Mouse (Mus musculus) thymus, postnatal 36 days (tissue): Measurements from ENCODE around the gene Cd6.

Experiments
- DNase-seq, 2 experiments: peaks; one replicate each; pipeline ENCODE4 v3.0.0; 2022; ENCODE audit warnings: mixed read lengths in 2 of 2

The Cd6 gene

DNA sequence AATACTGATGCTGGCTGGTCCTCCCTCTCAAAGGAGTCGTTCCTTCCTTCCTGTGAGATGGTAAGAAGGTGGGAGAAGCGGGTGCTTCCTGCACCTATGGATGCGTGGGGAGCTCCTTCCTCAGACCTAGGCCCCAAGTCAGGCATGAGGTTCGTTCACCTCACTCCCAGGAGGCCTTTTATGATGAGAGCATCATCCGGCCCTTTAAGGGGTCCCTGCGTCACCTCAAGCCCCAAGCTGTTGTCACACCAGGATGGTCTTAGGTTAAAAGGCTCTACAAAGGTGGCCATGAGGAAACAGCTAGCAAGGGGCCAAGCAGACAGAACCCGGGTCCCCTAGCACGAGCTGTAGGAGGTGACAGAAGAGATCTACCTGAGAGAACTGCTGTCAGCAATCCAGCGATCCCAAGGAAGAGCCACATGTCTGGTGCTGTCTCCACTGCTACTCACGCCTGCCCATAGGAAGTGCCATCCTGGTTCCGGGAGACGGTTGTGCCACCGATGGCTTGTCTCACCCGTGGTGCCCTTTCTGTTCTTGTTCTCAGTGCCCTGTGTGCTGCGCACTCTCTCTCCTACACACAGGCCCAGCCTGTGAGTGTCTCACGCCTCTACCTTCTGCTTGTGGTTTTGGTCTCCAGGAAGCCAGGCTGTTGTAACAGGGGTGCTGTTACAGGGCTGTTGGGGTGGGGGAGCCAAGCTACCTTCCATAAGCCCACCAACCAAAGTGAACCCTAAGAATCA, at the start of gene Cd6:
Cd6 (minus strand) TSS at position 623 of the 740 bp plus-strand sequence.
- DNase-seq = peak; percentile 76 to 83

GRCm38 (mm10) chr19:10878201-10878837, 48.5 kb upstream of the Cd6 start:
- DNase-seq = no peak

DNA sequence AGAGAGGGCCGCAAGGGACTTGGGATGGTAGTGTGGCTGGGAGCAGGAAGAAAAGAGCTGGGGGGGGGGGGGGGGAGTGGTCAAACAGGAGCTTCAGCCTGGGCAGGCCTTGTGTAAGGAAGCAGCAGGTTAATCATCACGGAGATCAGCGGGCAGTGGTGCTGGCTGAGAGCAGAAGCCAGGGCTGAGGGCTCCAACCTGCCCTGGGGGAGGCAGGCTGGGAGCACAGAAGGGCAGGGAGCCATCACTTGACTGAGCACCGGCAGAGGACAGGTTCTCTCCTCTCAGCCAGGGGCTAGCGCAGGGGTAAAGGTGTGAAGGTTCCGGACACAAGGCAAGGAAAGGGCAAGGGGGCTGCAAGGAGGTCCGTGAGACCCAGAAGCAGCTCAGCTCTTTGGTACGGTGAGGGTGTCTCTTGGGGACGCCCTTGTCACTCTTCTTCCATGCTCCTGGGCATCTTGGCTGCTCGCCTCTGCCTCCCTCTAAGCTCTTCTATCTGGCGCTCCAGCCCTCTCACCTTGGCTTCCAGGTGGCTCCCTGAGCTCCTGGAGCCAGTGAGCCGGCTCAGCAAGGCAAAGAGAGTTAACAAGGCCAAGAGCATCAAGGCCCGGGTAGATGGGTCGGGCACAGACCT, 41.6 kb upstream of the Cd6 start:
- no peak for DNase-seq

GRCm38 (mm10) chr19:10870676-10871075, 40.8 kb upstream of the Cd6 start:
- no peak for DNase-seq

DNA sequence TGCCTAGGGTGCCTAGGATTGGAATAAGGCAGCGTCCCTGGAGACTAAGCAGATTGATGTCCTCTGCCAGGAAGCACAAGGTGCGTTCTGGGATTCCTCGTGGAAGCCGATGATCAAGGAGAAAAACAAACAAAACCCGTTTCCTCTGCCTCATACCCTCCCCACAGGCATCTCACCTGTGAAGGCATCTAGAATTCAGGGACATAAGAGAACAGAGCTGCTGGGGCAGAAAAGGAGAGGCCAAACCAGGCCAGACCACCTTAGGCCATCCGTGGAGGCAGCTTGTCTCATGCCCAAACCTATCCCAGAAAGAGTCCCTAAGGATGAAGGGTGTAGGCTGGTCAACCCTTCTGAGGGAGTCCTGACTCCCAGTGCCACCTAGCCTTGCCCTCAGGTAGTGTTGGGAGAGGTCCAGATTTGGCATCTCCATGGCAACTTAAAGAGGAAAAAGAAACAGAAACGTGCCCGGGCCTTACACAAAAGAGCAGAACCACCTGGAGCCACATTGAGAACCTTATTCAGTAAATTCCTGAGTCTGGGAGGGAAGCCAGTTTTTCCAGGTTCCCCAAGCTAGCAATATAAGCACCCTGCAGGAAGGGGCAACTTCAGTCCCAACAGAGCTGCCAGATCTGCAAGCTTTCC, 40.1 kb upstream of the Cd6 start, which contains the start of gene Tmem132a:
Tmem132a (minus strand) TSS at position 55 of the 642 bp plus-strand sequence.
- no peak for DNase-seq

DNA sequence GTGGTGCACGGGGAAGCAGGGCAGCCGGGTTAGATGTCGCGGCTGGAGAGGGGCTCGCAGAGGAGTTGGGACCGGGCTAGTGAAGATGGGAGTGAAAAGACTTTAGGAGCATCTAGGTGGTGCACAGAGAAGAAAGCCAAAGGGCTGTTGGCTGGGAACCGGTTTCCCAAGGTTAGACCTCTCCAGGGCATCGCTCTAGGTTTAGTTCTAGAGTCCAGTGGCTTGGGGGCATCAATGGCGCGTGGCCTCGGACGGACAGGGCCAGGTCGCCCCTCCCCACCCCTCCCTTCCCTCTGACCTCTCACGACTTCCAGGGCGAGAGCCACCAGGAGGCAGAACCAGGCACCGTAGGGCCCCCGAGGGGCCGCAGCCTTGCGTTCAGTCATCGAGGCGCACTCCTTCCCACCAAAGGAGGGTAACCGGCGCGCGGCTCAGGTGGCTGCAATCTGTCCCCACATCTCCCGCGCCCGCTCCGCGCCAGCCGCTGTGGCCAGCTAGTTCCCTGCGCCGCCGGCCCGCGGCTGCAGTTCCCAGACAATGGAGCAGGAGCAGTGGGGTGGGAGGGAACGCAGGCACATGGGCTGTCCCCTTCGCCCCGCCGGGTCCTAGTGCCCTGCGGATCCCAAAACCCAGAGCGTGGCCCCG, 39.5 kb upstream of the Cd6 start:
- DNase-seq = peak; percentile 32 to 36

GRCm38 (mm10) chr19:10868623-10869141, 38.8 kb upstream of the Cd6 start:
- no peak for DNase-seq

DNA sequence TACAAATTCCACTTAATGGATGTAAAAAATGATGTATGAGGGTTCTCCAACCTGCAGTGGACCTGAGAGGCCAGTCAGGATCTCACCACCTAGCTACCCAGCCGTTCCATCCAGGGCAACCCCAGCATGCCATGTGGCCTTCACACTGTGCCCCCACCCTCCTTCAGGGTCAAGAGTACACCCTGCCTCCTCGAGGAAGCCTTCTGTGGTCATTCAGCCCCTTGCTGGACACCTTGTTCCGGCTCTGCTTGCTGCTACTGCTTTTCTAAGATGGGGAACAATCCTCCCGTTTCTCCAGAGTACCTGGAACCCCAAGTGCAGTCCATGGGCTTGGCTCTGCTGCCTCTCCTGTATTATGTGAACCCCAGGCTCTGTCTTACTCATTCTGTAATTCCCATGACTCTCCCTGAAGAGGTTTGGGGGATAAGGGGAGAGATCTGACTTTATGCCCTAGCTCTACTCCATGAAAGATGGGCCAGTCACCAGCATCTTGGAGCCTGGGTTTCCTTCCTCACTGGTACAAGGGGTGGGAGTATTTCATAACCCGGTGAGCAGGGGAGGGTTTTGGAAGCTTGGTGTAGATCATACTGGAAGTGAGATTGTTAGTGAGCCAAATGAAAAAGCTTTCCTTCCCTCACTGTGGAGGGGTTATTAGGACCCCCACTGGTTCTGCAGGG, 38.2 kb upstream of the Cd6 start:
- DNase-seq = no peak

DNA sequence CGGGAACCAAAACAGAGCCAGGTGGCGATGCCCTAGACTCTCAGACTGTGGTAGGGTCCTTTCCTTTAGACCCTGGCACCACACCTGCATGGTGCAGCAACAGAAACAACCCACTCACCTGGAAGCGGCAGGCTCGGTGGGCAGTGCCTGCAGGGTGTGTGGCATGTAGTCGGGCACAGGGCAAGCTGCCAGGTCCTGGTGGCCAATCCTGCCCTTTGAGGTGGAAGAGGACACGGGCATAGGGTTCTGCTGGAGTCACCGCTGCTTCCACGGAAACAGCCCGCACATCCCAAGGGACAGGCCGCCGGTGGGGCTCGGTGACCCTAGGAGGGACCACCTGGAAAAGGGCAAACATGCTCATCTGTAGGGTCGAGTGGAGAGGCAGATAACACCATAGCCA, 36.5 kb upstream of the Cd6 start:
- no peak for DNase-seq

GRCm38 (mm10) chr19:10860072-10860497, 30.2 kb upstream of the Cd6 start:
- no peak for DNase-seq

DNA sequence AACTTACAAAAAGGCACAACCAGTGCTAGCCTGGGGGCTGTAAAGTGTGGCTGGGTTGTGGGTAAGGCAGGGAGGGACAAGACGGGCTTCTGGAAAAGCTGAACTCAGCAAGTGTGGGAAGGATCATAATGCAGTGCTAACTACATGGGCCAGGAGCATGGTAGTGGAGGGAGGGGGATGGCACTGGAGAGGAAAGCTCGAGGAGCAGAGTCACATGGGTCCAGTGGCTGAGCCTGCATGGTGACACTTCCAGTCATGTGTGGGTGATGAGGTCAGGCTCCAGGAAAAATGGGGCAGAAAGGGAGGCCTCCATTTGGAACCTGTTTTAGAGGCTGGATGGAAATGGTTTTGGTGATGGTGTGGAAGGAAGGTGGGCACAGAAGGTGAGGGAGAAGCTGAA, 26.7 kb upstream of the Cd6 start:
- no peak for DNase-seq

DNA sequence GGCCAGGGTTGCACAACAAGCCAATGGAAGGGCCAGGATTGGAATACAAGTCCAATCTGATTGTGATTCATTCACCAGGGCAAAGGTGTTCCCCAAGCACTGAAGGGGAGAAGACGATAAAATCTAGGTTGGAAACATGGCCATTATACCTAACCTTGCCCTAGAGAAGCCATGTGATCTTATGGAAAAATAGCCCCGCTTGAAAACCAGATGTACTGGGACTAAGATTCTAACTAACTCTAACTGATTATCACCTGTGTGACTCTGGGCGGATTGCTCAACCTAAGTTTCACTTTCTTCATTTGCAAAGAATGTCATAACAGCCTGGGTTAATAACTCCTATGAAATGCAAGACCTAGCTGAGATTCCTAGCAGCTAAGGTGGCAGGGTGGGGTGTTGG, 25.6 kb upstream of the Cd6 start:
- DNase-seq = no peak

DNA sequence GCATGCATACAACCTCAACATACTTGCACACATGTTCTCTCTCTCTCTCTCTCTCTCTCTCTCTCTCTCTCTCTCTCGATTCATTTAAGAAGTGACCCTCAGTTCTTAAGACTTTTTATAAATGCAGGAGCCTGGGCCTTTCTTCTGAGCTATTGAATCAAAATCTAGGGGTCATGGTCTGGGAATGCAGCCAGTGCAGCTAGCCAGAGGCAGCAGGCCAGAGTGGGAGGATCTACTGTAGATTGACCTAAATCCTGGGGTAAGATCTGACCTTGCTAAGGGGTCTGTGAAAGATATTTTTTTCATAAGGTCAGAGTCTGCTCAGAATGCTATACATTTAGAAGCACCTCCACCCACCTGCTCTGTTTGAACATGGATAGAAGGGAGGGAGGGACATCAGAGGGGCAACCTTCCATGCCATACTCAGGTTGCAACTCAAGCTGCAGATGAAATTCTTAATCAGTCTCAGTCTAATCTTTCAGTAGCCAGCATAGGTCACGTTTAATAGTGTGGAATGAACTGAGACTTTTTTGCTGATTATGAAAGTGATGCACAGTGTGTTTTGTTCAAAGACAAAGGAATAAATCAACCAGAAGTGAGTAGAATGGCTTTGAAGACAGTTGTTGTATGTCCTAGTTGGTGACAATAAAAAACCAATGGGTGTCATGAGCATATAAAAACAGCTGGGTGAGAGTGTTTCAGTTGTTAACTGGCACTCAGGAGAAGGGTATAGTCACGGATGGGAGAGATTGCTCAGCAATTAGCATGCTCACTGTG, 17.6 kb upstream of the Cd6 start:
- DNase-seq = no peak

- DNase-seq = no peak
These were observed 16.3 kb upstream of the Cd6 start for GRCm38 (mm10) chr19:10846150-10846549.

DNA sequence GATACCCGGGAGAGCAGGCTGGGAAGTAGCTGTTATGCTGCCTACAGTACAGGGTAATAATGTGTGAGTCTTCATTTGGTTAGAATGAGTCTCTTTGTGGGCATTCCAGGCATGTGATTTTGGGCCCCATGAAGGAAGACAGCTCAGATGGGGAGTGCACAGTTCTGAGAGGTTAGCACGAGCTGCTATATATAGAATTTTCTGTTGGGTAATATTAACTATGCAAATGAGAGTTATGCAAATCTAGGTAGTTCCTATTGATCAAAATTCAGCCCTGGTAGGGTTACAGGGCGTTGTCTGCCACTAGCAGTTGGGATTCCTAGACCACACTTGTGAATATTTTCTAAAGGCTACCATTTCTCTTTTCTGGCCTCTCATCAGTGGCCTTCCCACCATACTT, 15.6 kb upstream of the Cd6 start:
- no peak for DNase-seq

DNA sequence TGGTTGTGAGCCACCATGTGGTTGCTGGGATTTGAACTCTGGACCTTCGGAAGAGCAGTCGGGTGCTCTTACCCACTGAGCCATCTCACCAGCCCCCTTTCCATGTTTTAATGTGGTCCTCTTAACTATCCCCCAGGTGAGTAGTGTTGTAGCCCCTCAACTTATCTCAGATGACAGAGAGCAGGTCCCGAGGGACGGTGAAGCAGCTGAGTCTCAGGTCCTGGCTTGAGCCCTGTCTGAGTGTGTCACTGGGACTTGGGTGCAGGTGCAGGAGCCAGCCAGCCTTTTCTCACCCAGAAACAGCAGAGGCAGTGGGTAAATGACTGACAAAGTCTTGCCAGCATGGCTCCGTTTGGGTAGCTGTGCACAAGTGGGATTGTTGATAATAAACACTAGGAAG, 14.3 kb upstream of the Cd6 start:
- no peak for DNase-seq

- no peak for DNase-seq
These were observed 13.1 kb upstream of the Cd6 start for GRCm38 (mm10) chr19:10842914-10843313.

DNA sequence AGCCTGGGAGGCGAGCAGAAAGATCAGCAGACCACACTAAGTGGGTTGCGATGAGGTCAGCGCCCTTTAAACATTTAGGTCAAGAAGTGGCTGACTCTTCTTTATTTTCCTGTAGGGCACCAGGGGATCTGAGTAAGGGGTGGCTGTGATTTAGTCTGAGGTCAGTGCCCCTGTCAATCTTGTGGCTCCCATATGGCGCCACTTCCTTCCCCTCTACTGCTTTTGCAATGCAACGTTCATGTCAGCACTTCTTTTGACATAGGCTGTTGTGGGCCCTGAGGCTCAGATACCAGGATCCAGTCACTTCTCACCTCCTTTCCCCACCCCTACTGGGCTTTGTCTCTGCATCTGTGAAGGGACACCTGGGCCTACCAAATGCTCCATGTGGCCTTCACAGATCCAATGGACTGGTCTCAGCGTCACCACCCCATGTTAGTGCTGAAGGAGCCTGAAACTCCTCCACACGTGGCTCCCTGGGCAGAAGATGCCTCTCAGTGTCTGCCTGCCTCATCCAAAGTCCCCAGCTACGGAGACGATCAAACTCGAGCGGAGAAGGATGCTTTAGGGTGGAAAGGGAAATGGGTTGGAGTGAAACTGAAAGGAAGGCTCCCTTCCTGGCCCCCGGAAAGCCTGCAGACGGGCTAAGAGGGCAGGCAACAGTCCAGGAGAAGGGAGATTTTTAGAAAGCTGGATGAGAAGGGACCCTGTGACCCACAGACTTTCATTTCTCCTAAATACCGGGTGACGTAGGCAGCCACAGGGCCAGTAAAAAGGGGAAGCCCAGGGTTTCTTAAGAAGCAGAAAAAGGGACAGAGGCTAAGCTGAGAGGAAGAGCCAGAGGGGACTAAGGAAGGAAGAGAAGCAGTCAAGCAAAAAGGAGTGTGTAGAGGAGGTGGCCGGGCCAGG, 12.1 kb upstream of the Cd6 start:
- DNase-seq = no peak

GRCm38 (mm10) chr19:10839010-10839892, 9.4 kb upstream of the Cd6 start, which contains the start of gene Slc15a3:
Slc15a3 (plus strand) TSS chr19:10839727.
- no peak for DNase-seq
